Mouse (Mus musculus) adrenal gland, postnatal 4 days (tissue): Measurements from ENCODE around the gene Rab11a. TPM values are rescaled to one million over a fixed set of nuclear protein-coding genes. Genes with fewer than 3 reads are reported as not detected.
"Not testable (repeated sequence)": the region's sequence is repeated elsewhere in the genome, so short reads cannot be mapped to it uniquely, and the experiment has no call there.

ENCODE experiments used
- DNase-seq, 2 experiments: peaks; one replicate each; pipeline ENCODE4 v3.0.0; 2021 to 2022; ENCODE audit warnings: low spot score in 2 of 2, mixed read lengths in 2 of 2
- microRNA-seq: library from miRNA; unstranded; fragments of <30 nt; microRNA quantifications from one replicate; pipeline ENCODE4 v1.2.0, GENCODE M21; 2021
- total RNA-seq, 2 experiments: library from RNA; stranded (reverse); gene quantifications; 2 replicates each; pipeline ENCODE4 v1.2.3; 2021

The Rab11a gene
- total RNA-seq, 2 experiments from 2014 or later = 304 to 332 TPM

GRCm38 (mm10) chr9:64697006-64697405 is 40.6 kb downstream of the Rab11a start:
- no peak for DNase-seq

- no peak for DNase-seq
Measured at GRCm38 (mm10) chr9:64696404-64696803, 41.2 kb downstream of the Rab11a start.

- no peak for DNase-seq
Measured at GRCm38 (mm10) chr9:64695266-64695665, 42.3 kb downstream of the Rab11a start.

GRCm38 (mm10) chr9:64693094-64693493 is 44.5 kb downstream of the Rab11a start:
- no peak for DNase-seq

DNA sequence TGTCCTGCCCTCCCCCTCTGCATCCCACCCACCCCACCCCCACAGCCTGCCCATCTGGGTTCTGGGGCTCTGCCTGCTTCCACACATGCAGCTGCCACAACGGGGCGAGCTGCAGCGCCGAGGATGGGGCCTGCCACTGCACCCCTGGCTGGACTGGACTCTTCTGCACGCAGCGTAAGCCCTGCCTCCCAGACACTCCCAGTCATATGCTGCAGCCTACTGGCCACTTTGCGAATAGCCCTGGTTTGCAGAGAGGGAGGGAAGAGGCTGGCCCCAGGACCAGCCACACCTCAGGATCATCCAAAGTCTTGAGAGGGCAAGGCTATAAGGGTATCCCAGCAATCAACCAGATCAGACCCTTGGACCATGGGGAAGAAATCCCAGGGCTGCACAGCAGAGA is 46.4 kb downstream of the Rab11a start:
- peak; percentile 32 to 43 for DNase-seq

- DNase-seq = no peak
Measured at GRCm38 (mm10) chr9:64690771-64691170, 46.8 kb downstream of the Rab11a start.

GRCm38 (mm10) chr9:64688015-64688394 is 49.6 kb downstream of the Rab11a start:
- DNase-seq = no peak

DNA sequence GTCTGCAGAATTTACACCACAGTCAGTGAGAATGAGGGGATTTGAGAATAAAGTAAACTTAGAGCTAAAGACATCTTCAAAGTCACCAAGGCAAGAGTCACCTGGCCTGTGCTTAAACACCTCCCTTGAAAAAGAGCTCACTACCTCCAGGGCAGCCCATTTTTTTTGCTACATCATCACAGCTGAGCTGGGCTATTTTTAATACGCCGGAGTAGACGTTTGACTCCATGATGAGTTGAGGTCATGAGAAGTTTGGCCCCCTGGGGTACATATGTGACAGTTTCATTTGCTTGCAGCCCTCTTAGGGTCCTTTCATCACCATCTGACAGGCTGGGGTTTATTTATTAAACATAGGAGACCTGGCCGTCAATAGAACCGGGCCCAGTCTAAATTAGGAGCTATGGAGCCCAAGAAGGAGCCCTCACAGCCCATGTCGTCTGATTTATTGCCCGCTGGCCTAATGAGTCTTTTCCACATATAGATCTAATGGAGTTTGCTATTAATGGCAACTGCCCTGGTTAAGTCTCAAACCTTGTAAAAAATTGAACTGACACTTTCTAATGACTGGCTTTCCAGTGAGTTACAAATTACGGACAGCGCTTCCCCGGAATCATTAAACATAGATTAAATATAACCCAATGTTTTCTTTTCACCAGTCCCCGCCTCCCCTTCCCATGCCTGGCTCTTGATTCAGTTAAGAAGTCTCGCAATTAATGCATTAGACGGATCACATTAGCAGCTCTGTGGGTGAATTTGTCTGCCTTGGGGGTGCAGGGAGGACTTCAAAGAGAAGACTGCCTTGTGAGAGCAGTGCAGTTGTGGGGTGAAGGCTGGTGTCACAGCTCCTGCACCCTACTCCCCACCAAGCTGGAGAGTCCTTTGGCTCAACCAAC is 50.2 kb downstream of the Rab11a start:
- no peak for DNase-seq

- DNase-seq = not testable (repeated sequence)
Measured at GRCm38 (mm10) chr9:64671341-64672319, 65.9 kb downstream of the Rab11a start.

DNA sequence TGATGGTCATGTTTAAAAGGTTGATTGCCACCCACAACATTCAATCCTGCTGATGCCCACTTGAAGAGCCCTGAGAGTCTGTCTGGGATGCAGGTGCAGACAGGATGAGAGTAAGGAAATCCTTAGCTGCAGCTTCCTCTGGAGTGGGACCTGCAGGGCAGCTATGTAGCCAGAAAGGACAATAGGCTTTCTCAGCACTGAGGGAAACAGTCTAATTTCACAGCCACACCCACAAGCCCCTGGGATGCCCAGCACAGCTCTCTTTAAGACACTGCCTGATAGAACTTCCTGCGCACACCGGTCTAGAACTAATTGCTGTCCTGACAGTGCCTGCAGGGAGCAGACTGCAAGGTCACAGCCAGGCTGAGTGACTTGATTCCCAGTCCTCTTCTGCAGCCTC is 69.6 kb downstream of the Rab11a start:
- no peak for DNase-seq

DNA sequence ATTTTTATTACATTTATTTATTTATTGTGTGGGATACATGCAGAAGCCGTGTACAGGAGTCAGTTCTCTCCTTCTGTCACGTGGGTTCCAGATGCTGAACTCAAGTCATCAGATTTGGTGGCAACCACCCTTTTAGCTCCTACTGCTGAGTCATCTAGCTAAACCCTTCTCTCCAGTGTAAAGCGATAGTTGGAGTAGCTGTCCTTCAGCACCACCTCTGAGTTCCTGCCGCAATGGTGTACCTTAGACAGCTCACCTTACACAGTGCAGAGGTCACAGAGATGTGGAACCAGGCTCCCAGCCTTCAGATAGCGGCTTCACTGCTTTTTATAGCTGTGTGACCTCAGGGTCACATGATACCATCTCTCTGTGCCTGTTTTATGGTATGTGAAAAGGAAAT is 70.0 kb downstream of the Rab11a start:
- DNase-seq = no peak

DNA sequence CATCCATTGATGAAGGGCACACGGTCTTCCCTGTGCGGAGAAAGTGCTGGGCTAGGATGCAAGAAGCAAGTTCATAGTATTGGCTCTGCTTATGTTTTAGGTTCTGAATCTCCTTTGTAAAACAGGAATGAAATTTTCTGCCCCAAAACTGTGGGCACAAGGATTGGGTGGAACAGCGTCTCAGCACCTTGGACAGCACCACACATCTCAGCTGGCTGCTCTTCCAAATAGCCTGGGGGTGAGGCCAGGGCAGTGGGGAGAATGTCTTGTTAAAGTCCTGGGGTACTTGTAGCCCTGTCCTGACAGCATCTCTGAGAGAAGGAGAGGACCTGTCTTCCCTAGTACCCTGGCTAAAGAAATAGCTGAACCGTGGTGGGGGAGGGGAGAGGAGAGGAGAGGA is 71.0 kb downstream of the Rab11a start:
- DNase-seq = no peak

Small RNA genes lying within 50 kb of the gene (microRNA-seq; reads per million reads assigned to microRNA genes)
- gene Gm47308 = not detected

Other genes starting within 250 kb of the Rab11a start
- gene Dennd4a, start 73.6 kb upstream of the Rab11a start, total RNA-seq = 10 to 100 TPM; 19.5 to 21.8 TPM
- gene Slc24a1, start 213.8 kb upstream of the Rab11a start, total RNA-seq = under 1 TPM in 1 of 2 experiments, not detected in 1; 0.08 TPM
- gene Ints14, start 223.1 kb upstream of the Rab11a start, total RNA-seq = 10 to 100 TPM; 36.8 to 37.0 TPM